Mouse (Mus musculus) lung, embryonic 14.5 days (tissue): ENCODE data around the gene Creld1. TPM values are rescaled to one million over a fixed set of nuclear protein-coding genes. Genes with fewer than 3 reads are reported as not detected.

Source experiments
- ATAC-seq: fragments of 200-750 bp; cut with Nextera tagmentation; 2 replicates; pipeline ENCODE4 v1.8.0; 2017; ENCODE audit warnings: mild to moderate bottlenecking, moderate TSS enrichment, moderate library complexity; ENCODE audit not compliant: insufficient read depth
- DNase-seq: peaks from one replicate; pipeline ENCODE4 v3.0.0-alpha.2; 2015
- H3K27ac ChIP-seq: fragments of 300-500 bp; sonication (generic); 2 replicates; pipeline ENCODE4 v1.5.1; 2014; ENCODE audit warnings: low read depth, mild to moderate bottlenecking, moderate library complexity
- H3K27me3 ChIP-seq: fragments of 300-500 bp; sonication (generic); 2 replicates; pipeline ENCODE4 v1.6.1; 2014; ENCODE audit warnings: low read length, control low read depth; ENCODE audit not compliant: insufficient read depth
- H3K36me3 ChIP-seq: fragments of 300-500 bp; sonication (generic); 2 replicates; pipeline ENCODE4 v1.6.1; 2014; ENCODE audit warnings: control low read depth; ENCODE audit not compliant: insufficient read depth
- H3K4me1 ChIP-seq: fragments of 300-500 bp; sonication (generic); 2 replicates; pipeline ENCODE4 v1.6.1; 2014; ENCODE audit warnings: antibody characterized with exemption, control low read depth; ENCODE audit not compliant: insufficient read depth
- H3K4me2 ChIP-seq: fragments of 300-500 bp; sonication (generic); 2 replicates; pipeline ENCODE4 v1.6.1; 2014; ENCODE audit warnings: mild to moderate bottlenecking
- H3K4me3 ChIP-seq: fragments of 300-500 bp; sonication (generic); 2 replicates; pipeline ENCODE4 v1.5.1; 2014; ENCODE audit warnings: low read depth, low read length
- H3K9ac ChIP-seq: fragments of 300-500 bp; sonication (generic); 2 replicates; pipeline ENCODE4 v1.6.1; 2014
- H3K9me3 ChIP-seq: fragments of 300-500 bp; sonication (generic); 2 replicates; pipeline ENCODE4 v1.6.1; 2016; ENCODE audit warnings: low read depth, low read length, control low read depth
- CTCF ChIP-seq: IDR thresholded peaks from 2 replicates; pipeline ENCODE4 v1.5.1; 2016; ENCODE audit warnings: antibody characterized with exemption, low read depth
- WGBS: fragments of 180-500 bp; shearing (Covaris S2); extraction: QIAGEN DNeasy Blood & Tissue Kit; methylation state at CpG from one replicate; pipeline ENCODE4 v1.1.7; 2014; 5-methylcytosine and 5-hydroxymethylcytosine counted together
- microRNA-seq: library from miRNA; unstranded; fragments of <30 nt; microRNA quantifications from one replicate; pipeline ENCODE4, GENCODE M21; 2016; ENCODE audit warnings: borderline number of aligned reads
- polyA plus RNA-seq: library from polyadenylated mRNA; unstranded; fragments of >200 nt; fragmentation: Nextera tagmentation; extraction: Ambion mirVana; gene quantifications from 2 replicates; pipeline ENCODE4 v1.2.1, GENCODE M21; 2014

The Creld1 gene
- polyA plus RNA-seq, 1 experiment from 2014 or later = 20.7 TPM

- no peak for TF ChIP-seq CTCF
- ATAC-seq (peak; percentile 95), DNase-seq (peak; percentile 97)
- Histone ChIP-seq H3K9ac (peak within 1 kb of the TSS; percentile 85), H3K4me3 (peak within 1 kb of the TSS; percentile 91), H3K4me2 (peak within 1 kb of the TSS; percentile 89), H3K9me3 (no peaks in the 10 kb centered on the region), H3K27ac (peak within 1 kb of the TSS; percentile 69), H3K27me3 (no peaks in the 10 kb centered on the region), H3K36me3 (peaks cover 9% of the 10 kb centered on the region), H3K4me1 (no peaks in the 10 kb centered on the region; the same call in 1 of the 2 replicates)
- WGBS = under 1% methylated on average over 47 of the region's 47 CpGs
These were observed 48.1 kb downstream of the Creld1 start, which contains the start of the genes Emc3 and Fancd2 for GRCm38 (mm10) chr6:113530932-113531839. TSS of gene Emc3 (minus strand) at chr6:113531652. TSS of gene Fancd2 (plus strand) at chr6:113531682.

DNA sequence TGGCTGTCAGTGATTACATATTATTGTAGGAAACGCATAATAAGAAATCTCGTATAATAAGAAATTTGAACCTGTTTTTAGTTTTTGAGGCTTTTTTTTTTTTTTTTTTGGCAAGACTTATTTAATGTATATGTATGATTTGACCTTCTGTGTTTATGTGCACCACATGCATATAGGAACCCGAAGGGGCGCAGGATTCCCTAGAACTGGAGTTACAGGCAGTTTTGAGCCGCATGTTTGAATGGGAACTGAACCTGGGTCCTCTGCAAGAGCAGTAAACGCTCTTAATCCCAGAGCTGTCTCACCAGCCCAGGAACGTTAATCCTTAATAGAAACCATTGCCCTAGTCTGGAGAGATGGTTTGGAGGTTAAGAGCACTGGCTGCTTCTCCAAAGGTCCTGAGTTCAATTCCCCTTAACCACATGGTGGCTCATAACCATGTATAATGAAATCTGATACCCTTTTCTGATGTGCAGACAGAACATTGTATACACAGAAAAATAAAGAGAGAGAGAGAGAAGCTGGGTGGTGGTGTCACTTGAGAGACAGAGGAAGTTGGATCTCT is 48.8 kb downstream of the Creld1 start:
- DNase-seq (peak; percentile 14), ATAC-seq (no peak)
- Histone ChIP-seq H3K4me2 (peak overlapping the region; percentile 89), H3K9ac (peak overlapping the region; percentile 85), H3K27me3 (no peaks in the 10 kb centered on the region), H3K9me3 (no peaks in the 10 kb centered on the region), H3K27ac (0 out of 2 replicates have a peak overlapping the region, but pooled peaks have one; percentile 69), H3K36me3 (peaks cover 17% of the 10 kb centered on the region), H3K4me1 (no peaks in the 10 kb centered on the region; the same call in 1 of the 2 replicates), H3K4me3 (peak overlapping the region; percentile 91)
- TF ChIP-seq CTCF = no peak
- WGBS = 8% methylated on average over 7 of the region's 7 CpGs

- no peak overlapping the region for H3K4me3 ChIP-seq
- no peaks in the 10 kb centered on the region; the same call in 1 of the 2 replicates for H3K4me1 ChIP-seq
- no peak overlapping the region for H3K4me2 ChIP-seq
- no peaks in the 10 kb centered on the region for H3K27me3 ChIP-seq
- ATAC-seq (no peak), DNase-seq (no peak)
- TF ChIP-seq CTCF = no peak
- H3K9me3 ChIP-seq = no peaks in the 10 kb centered on the region
- H3K9ac ChIP-seq = no peak overlapping the region
- 83% methylated on average over 7 of the region's 7 CpGs for WGBS
- H3K36me3 ChIP-seq = peaks cover 25% of the 10 kb centered on the region
- no peak overlapping the region for H3K27ac ChIP-seq
These were observed 51.8 kb downstream of the Creld1 start for GRCm38 (mm10) chr6:113534886-113535285.

DNA sequence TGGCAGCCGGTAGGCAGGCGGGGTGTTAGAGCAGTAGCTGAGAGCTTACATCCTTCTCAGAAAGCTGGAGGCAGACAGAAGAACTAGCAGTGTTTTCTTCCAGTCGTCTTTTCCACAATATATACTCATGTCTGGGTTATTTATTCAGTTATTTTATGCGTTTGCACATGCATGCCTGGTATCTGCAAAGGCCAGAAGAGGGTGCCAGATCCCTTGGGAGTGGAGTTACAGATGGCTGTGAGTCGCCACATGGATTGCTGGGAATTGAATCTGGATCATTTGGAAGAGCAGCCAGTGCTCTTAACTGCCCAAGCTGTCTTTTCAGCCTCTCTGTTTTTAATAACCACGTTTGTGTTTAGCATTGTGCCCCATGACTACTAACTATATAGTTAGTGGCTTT is 58.5 kb downstream of the Creld1 start:
- WGBS = 84% methylated on average over 6 of the region's 6 CpGs

More for the DNA sequence above, 58.5 kb downstream of the Creld1 start:
- H3K4me1 ChIP-seq = no peaks in the 10 kb centered on the region
- no peaks in the 10 kb centered on the region for H3K9me3 ChIP-seq
- H3K4me3 ChIP-seq = no peak overlapping the region
- TF ChIP-seq CTCF = no peak
- no peak overlapping the region for H3K4me2 ChIP-seq
- DNase-seq (no peak), ATAC-seq (no peak)
- H3K27ac ChIP-seq = no peak overlapping the region
- H3K27me3 ChIP-seq = no peaks in the 10 kb centered on the region
- H3K9ac ChIP-seq = no peak overlapping the region
- peaks cover 23% of the 10 kb centered on the region for H3K36me3 ChIP-seq

Small RNA genes lying within 50 kb of the gene (microRNA-seq; reads per million reads assigned to microRNA genes)
- gene Gm23365 = not detected

Other genes starting within 250 kb of the Creld1 start
- 41.1 and 47.0 TPM in 2 replicates for gene Mtmr14, start 245.5 kb upstream of the Creld1 start, polyA plus RNA-seq
- gene Cpne9, start 201.0 kb upstream of the Creld1 start, polyA plus RNA-seq = not detected in 2 replicates
- gene Brpf1, start 176.2 kb upstream of the Creld1 start, polyA plus RNA-seq = 24.6 and 26.4 TPM in 2 replicates
- 16.9 and 17.7 TPM in 2 replicates for gene Ogg1, start 156.3 kb upstream of the Creld1 start, polyA plus RNA-seq
- gene Camk1, start 139.3 kb upstream of the Creld1 start, polyA plus RNA-seq = 109 and 110 TPM in 2 replicates
- gene Tada3, start 105.4 kb upstream of the Creld1 start, polyA plus RNA-seq = 45.9 and 49.4 TPM in 2 replicates
- 211 and 214 TPM in 2 replicates for gene Arpc4, start 105.2 kb upstream of the Creld1 start, polyA plus RNA-seq
- gene Ttll3, start 94.0 kb upstream of the Creld1 start, polyA plus RNA-seq = 2.2 and 2.5 TPM in 2 replicates
- gene Rpusd3, start 64.0 kb upstream of the Creld1 start, polyA plus RNA-seq = 15.7 and 18.8 TPM in 2 replicates
- not detected in 2 replicates for gene Cidec, start 47.5 kb upstream of the Creld1 start, polyA plus RNA-seq
- gene Jagn1, start 40.7 kb upstream of the Creld1 start, polyA plus RNA-seq = 70.0 and 76.4 TPM in 2 replicates
- 12.0 and 12.2 TPM in 2 replicates for gene Il17re, start 24.8 kb upstream of the Creld1 start, polyA plus RNA-seq
- gene Il17rc, start 11.9 kb upstream of the Creld1 start, polyA plus RNA-seq = 7.7 and 9.1 TPM in 2 replicates
- 0.05 and 0.16 TPM in 2 replicates for gene Prrt3, start 18.6 kb downstream of the Creld1 start, polyA plus RNA-seq
- gene Emc3, start 48.4 kb downstream of the Creld1 start, polyA plus RNA-seq = 92.8 and 97.6 TPM in 2 replicates
- gene Fancd2, start 48.4 kb downstream of the Creld1 start, polyA plus RNA-seq = 15.4 and 15.7 TPM in 2 replicates
- gene Fancd2os, start 117.4 kb downstream of the Creld1 start, polyA plus RNA-seq = 0.17 TPM in 1 of 2 replicates, not detected in the other
- gene Brk1, start 121.5 kb downstream of the Creld1 start, polyA plus RNA-seq = 227 and 239 TPM in 2 replicates
- 42.2 and 42.7 TPM in 2 replicates for gene Vhl, start 140.7 kb downstream of the Creld1 start, polyA plus RNA-seq
- gene Irak2, start 155.2 kb downstream of the Creld1 start, polyA plus RNA-seq = 3.1 and 3.6 TPM in 2 replicates
- gene Tatdn2, start 213.8 kb downstream of the Creld1 start, polyA plus RNA-seq = 1.2 and 1.5 TPM in 2 replicates
- gene Ghrl, start 236.6 kb downstream of the Creld1 start, polyA plus RNA-seq = 0.34 TPM in 1 of 2 replicates, not detected in the other